Mouse (Mus musculus) cerebellum, postnatal 14 days (tissue): Measurements from ENCODE around the gene Herc6.

Source experiments
- DNase-seq, 2 experiments: peaks; one replicate each; pipeline ENCODE4 v3.0.0; 2021; ENCODE audit warnings: mixed read lengths in 2 of 2

The Herc6 gene

GRCm38 (mm10) chr6:57581595-57581994 is 795 bp downstream of the Herc6 start:
- no peak for DNase-seq

DNA sequence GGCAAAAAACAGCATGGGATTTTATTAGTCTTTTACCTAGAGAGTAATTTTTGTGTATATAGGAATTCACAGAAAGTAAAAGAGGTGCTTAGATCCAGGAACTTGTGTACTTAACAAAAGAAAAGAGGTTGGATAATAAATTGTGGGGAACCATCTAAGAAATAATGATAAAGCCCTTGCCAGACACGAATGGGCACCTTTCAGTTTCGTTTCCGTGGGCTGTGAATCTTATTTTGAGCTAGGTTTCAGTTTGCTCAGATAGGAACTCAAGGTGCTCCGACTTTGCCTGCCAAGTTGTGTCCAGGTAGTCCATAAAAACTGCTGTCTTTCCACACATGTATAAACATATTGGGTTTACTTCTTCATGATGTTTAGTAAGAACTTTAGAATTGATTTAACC is 1.6 kb downstream of the Herc6 start:
- no peak for DNase-seq

DNA sequence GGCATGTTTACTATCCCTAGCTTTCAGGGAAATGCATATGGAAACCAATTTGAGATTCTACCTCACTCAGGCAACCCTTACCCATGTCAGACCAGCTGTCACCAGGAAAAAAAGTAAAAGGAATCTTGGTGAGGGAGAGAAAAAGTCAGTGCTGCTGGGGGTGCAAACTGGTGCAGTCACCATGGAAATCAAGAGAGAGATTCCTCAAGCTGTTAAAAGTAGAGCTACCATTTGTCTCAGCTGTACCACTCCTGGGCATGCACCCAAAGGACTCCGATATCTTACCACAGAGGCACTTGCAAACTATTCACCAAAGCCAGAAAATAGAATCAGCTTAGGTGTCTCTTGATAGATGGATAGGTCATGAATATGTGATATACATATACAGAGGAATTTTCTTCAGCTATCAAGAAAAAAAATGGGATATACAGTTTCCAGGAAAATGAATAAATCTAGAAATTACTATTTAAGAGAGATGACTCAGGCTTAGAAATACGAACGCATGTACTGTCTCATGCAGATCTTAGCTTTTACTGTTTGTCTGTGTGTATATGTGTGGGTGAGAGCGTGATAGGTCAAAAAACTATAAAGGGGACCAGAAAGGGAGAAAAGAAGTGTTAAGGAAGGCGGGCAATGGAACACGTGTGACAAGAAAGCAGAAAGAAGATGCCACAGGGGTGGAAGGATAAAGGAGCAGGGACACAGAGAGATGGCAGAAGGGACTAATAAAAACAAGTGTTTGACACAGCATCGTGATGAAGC is 24.9 kb downstream of the Herc6 start:
- DNase-seq, result no peak

DNA sequence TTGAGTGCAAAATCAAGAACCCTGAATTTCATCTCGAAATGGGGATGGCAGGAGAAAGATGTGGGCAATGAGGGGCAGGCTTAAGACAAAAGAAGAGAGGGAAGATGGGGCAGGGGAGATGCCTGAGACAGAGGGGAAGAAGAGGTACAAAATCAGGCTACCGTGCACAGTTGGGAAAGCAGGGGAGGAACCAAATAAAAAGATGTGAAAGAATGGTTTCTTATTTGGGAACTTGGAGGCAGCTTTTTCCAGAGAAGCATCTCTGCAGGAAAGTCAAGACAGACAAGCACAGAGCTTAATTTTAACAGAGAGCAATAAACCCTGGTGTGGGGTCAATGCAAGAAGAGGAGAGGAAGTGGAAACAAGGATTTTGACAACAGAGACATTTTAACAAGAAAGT is 27.2 kb downstream of the Herc6 start:
- DNase-seq, result no peak

DNA sequence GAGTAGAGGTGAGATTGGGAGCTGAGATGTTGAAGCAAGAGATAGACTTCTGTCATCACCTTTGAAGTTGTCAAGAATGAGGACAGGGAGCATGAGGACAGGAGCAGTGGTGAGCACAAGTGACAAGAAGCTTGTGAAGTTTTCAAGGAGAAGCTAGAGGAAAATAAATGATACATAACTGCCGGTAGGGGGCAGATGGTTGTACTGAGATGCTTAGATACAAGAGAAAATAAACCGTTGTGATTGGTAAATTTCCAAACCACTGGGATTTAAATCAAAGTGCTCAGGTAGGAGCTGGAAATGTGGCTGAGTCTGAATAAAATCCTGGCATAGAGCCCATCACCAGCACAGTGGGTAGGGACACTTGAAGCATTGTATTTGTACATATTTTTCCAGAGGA is 28.8 kb downstream of the Herc6 start:
- DNase-seq, result peak; percentile 16 to 20

DNA sequence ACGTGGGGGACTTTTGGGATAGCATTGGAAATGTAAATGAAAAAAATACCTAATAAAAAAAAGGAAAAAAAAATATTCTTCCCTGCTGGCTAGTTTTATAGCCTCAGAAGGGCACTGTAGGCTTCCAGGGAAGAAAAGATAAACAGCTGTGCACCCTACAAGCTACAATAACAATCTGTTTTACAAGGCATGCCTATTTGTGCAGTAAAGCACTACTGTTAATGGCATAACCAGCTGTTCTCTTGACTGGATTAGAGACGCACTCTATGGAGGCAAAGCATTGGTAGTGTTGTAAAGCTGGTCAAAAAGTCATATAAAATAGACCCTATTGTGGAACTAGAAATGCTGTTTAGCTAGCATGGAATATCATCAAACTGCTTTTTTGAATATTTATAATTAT is 35.0 kb downstream of the Herc6 start:
- no peak for DNase-seq

- DNase-seq, result no peak
Measured at GRCm38 (mm10) chr6:57639531-57639930, 58.7 kb downstream of the Herc6 start.

- DNase-seq, result peak; percentile 39 to 48
Measured at GRCm38 (mm10) chr6:57641789-57642188, 61.0 kb downstream of the Herc6 start.

DNA sequence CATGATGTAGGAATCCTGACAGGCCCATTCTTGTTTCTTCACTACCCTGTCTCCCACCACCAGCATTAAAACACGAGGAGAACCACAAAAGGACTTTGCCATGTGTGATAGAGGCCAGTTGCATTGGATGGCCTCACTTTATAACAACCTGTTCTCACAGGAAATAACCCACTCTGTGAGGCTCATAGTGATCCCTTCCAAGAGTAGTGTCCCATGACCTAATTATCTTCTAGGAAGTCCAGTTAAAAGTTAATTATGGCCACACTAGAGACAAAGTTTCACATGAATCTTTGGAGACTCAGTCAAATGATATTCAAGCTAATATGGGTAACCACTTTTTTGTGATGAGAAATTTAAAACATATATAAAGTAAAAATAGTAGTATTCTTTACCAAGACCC is 66.5 kb downstream of the Herc6 start:
- DNase-seq, result no peak

DNA sequence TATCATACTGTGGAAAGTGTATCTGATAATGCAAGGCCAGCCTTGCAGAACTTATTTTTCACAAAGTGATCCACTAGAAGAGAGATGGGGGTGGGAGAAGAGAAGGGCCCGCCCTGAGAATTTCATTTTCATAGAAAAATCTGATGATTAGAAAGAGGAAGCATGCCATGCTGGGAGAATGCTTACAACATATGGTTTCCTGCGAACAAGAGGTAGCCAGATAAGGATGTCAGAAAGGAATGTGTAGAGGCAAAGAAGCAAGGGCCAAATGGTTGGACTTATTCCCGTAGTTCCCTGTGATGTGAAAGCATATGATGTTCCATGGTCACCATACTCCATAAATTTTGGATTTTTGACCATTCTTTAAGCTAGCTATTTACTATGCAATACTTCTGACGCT is 80.5 kb downstream of the Herc6 start:
- DNase-seq, result no peak

GRCm38 (mm10) chr6:57684156-57684555 is 103.4 kb downstream of the Herc6 start:
- no peak for DNase-seq

DNA sequence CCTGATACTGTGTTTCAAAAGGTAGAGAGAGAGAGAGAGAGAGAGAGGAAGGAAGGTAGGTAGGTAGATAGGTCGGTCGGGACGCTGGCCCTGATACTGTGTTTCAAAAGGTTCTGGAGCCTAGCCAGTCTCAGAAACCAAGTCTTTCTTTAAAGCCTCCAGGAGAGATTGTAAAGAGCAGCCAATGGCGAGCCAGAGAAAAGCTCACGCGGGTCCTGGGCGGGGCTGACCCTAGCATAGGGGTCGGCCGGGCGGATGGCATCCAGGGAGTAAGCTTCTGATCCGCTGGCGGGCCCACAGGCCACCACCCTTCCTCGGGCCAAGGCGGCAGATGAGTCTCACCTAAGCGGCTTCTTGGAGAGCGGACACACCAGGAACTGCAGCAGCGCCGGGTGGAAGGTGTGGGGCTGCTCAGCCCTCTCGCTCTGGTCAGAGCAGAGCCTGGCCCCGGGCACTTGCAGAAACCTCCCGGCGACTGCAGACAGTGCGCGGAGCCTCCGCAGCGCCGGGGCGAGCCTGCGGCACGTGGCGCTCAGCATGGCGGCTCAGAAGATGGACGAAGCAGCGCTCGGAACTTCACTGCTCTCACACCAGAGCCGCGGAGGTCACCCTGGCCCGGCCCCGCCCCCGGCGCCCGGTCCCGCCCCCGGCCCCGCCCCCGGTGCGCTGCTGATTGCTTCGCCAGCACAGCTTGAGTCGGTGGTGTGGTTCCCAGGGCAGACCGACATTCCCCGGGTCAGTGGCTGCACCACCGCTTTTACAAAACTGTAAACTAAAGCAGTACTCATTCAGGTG is 110.9 kb downstream of the Herc6 start, which contains the start of gene Pyurf:
Gene Pyurf, minus strand, starts transcription at position 612 of the 795 bp plus-strand sequence.
- DNase-seq, result peak; percentile 86 to 88

DNA sequence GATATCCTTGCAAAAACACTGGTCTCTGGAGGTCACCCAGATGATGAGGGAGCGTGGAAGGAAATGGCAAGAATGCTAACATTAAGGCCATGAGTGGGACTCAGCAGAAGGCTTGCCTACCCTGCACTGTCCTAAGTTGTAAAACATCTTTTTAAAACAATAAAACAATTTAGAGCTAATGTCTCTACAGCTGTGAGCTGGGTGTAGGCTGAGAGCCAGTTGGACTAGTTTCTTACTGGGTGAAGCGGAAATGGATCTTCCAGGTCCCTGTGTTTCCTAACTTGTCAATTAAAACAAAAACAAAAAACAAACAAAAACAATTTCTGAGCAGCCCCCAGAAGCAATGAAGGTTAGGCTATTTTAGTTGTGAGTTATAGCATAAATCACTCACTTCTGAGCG is 112.3 kb downstream of the Herc6 start:
- no peak for DNase-seq

DNA sequence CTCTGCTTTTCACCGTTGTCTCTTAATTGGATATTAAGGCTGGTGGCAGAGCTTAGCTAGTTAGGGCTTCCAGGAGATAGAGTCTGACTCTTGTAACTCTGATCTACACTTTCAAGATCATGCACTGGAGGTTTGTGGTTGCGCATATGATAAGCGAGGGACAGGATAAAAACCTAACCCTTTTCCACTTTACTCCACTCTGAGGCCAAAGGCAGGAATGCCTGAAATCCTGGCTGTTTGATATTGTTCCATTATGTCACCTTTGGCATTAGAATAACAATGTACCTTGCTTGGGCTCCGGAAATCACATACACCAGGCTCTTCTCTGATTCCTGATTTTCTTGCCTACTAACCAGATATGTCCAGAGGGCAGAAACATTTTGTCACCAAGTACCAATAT is 120.9 kb downstream of the Herc6 start:
- DNase-seq, result peak; percentile 12 to 27

DNA sequence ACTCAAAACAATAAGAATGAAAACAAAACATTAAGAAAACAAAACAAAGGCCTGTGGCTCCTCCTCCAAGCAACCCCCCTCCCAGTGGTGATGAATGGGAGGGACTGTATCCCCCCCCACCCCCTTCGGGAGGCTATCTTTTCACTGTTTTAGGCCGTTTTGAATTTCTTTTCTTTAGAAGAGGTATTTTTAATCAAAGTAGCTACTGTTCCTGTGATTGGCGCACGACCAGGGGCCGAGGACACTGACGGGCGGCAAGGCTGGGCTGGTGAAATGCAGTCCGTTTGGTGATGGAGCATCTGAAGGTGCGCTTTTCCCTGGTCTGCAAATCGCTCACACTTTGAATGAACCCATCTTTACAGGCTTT is 121.6 kb downstream of the Herc6 start, which contains the start of gene Lancl2:
Gene Lancl2, plus strand, starts transcription at position 165 of the 367 bp plus-strand sequence.
- peak; percentile 78 to 79 for DNase-seq

DNA sequence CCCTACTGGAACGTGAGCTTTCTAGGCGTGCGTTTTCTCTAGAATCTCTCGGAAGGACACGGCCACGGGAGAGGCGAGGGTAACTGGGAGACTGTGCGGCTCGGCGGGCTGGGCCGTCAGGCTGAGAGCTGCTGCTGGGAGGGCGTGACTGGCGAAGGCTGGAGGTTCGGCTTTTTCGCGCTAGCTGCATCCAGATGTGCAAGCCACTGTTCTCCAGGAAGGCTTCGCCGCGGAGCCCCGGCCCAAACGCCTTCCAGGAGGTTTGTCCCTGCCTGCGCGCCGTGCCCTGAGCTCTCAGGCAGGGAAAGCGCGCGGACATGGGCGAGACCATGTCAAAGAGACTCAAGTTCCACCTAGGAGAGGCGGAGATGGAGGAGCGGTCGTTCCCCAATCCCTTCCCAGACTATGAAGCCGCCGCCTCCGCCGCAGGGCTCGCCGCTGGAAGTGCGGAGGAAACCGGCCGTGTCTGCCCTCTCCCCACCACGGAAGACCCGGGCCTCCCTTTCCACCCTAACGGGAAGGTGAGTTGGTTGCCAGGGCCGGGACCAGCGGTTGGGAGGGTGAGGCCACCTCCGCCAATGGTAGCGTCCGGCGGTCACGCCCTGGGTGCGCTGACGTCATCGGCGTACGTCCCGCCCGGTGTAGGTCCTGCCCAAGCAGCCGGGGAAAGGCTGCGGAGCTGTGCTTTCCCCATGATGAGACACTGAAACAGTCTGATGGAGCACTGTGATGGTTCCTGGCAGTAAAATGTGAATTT is 122.1 kb downstream of the Herc6 start:
- peak; percentile 97 to 99 for DNase-seq

GRCm38 (mm10) chr6:57703703-57704102 is 122.9 kb downstream of the Herc6 start:
- peak; percentile 14 to 28 for DNase-seq

DNA sequence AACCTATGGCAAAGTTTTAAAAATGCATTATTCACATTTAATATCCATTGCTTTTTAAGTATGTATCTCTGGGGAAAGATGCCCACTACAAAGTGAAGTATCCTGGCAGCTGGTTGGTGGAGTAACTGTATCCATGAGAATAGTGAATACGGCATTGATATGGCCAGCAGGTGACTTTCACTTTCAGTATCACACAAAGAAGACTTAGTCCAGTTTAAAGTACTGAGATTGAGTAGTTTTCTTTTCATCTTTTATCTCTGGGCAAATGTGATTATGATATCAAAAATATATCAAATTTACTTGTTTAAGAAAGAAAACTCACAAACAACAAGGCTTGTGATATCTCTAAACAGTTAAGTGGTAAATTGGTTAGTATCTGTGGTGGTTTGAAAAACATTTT is 125.9 kb downstream of the Herc6 start:
- no peak for DNase-seq

GRCm38 (mm10) chr6:57711726-57712125 is 130.9 kb downstream of the Herc6 start:
- no peak for DNase-seq
